Mouse (Mus musculus): ENCODE data around the gene Cby1. TPM values are rescaled to one million over a fixed set of nuclear protein-coding genes. Genes with fewer than 3 reads are reported as not detected.

The Cby1 gene
- polyA plus RNA-seq, 2 experiments, result 4.6 to 13.4 TPM

DNA sequence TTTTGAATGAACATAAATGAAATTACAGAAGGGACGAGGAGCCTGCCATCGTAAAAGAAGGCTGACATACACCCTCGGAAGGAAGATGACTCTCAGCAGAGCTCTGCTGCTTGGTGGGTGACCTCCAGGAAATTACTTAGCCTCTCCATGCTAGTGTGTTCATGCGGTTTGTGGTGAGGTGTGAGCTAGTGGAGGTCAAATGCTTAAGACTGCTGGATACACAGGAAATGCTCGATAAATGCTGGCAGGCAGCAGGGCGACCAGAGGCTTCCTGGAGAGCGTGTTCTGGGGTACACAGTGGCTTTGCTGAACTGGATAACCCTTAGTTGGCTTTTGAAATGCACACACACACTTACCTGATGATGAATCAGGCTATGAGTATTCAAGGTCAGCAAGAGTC is 40.5 kb upstream of the Cby1 start:
- no peak for TF ChIP-seq EP300 (IDR thresholded peaks at IDR 0.05; ENCODE audit: low read depth)
- no peak for TF ChIP-seq CTCF (IDR thresholded peaks at IDR 0.05; ENCODE audit: low read depth)
- no peak overlapping the region for H3K9ac ChIP-seq (replicated peaks)
- no peaks in the 10 kb centered on the region for H3K36me3 ChIP-seq (replicated peaks; ENCODE audit: control insufficient read depth, insufficient read depth, low read depth)
- peaks cover 0 to 6% of the 10 kb centered on the region in 2 experiments; a peak in 3 of 4 replicates for H3K4me1 ChIP-seq (replicated peaks; ENCODE audit: control insufficient read depth in 2 of 2, insufficient read depth in 2 of 2, low read length in 1 of 2)
- H3K4me3 ChIP-seq (ENCODE audit: insufficient read depth in 1 of 2, low read depth in 2 of 2, low read length in 2 of 2), result no peak overlapping the region
- no peak for ATAC-seq (ENCODE audit: insufficient read depth)
- no peaks in the 10 kb centered on the region for H3K9me3 ChIP-seq (ENCODE audit: control insufficient read depth, low read length)
- H3K27ac ChIP-seq, result no peak overlapping the region
- no peak overlapping the region for H3K4me2 ChIP-seq (ENCODE audit: low read depth)
- 38% methylated on average over 7 of the region's 7 CpGs for WGBS (ENCODE audit: insufficient replicate concordance)
- no peak for DNase-seq (ENCODE audit: low read depth in 3 of 3, low spot score in 3 of 3)
- H3K27me3 ChIP-seq (ENCODE audit: control insufficient read depth, insufficient read depth, low read length), result no peaks in the 10 kb centered on the region

DNA sequence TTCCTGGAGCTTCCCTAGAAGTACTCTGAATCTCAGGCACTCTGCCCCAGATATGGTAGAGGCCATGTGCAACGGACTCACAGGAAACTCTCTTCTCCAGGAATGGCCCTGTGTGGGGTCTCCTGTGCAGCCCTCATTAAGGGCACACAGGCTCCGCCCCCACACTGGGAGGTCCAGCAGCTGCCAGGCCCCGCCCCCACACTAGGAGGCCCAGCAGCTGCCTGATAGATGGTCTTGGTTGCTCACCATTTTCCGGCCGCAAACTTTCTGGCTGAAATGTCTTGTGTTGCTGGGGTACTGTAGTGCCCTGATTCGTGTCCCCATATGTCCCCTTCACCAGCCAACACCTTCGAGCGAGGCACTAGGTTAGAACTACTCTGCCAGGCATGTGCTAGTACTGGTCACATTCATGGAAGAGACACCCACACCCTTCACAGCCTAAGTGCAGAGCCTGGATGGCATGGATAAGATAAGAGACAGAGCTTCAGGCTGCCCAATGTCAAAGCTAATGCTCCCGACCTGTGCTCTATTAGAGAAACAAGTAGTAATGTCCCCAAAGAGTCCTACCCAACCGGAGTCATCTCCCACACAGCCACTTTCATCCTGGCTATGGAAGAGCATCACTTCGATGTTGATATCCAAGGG is 39.1 kb upstream of the Cby1 start:
- TF ChIP-seq EP300 (IDR thresholded peaks at IDR 0.05; ENCODE audit: low read depth), result no peak
- TF ChIP-seq CTCF (IDR thresholded peaks at IDR 0.05; ENCODE audit: low read depth), result no peak
- no peak overlapping the region for H3K4me2 ChIP-seq (ENCODE audit: low read depth)
- H3K4me3 ChIP-seq (ENCODE audit: insufficient read depth in 1 of 2, low read depth in 2 of 2, low read length in 2 of 2), result no peak overlapping the region
- DNase-seq (ENCODE audit: low read depth in 3 of 3, low spot score in 3 of 3), result peak in 1 of 3 experiments; percentile 27
- H3K36me3 ChIP-seq (replicated peaks; ENCODE audit: control insufficient read depth, insufficient read depth, low read depth), result no peaks in the 10 kb centered on the region
- no peaks in the 10 kb centered on the region for H3K9me3 ChIP-seq (ENCODE audit: control insufficient read depth, low read length)
- peak; percentile 72; the same call in 1 of the 2 replicates for ATAC-seq (ENCODE audit: insufficient read depth)
- WGBS (ENCODE audit: insufficient replicate concordance), result 53% methylated on average over 11 of the region's 11 CpGs
- no peak overlapping the region for H3K9ac ChIP-seq (replicated peaks)
- peaks cover 0 to 6% of the 10 kb centered on the region in 2 experiments; a peak in 3 of 4 replicates for H3K4me1 ChIP-seq (replicated peaks; ENCODE audit: control insufficient read depth in 2 of 2, insufficient read depth in 2 of 2, low read length in 1 of 2)
- no peaks in the 10 kb centered on the region for H3K27me3 ChIP-seq (ENCODE audit: control insufficient read depth, insufficient read depth, low read length)
- H3K27ac ChIP-seq, result no peak overlapping the region

DNA sequence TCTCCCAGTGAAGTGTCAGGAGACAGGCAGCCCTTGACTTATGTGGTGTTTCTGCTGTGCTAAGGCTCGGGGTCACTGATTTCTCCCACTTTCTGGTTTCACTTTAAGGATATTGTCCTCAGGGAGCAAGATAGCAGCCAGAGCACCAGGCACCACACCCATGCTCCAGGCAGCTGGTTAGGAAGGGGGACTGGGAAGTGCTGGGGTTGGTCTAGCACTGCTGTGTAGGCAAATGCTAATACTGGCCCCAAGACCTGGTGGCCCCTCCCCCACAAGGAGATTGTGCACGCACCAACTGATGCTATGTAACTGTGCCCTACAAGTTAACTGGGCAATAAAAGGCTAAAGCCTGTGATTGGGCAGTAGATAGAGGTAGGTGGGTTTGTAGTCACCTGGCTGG is 28.5 kb upstream of the Cby1 start:
- Histone ChIP-seq H3K27me3 (ENCODE audit: control insufficient read depth, insufficient read depth, low read length) (no peaks in the 10 kb centered on the region), H3K36me3 (replicated peaks; ENCODE audit: control insufficient read depth, insufficient read depth, low read depth) (no peaks in the 10 kb centered on the region), H3K4me1 (replicated peaks; ENCODE audit: control insufficient read depth in 2 of 2, insufficient read depth in 2 of 2, low read length in 1 of 2) (no peaks in the 10 kb centered on the region), H3K4me3 (ENCODE audit: insufficient read depth in 1 of 2, low read depth in 2 of 2, low read length in 2 of 2) (no peak overlapping the region), H3K27ac (no peak overlapping the region), H3K4me2 (ENCODE audit: low read depth) (no peak overlapping the region), H3K9me3 (ENCODE audit: control insufficient read depth, low read length) (no peaks in the 10 kb centered on the region), H3K9ac (replicated peaks) (no peak overlapping the region)
- no peak for ATAC-seq (ENCODE audit: insufficient read depth)
- WGBS (ENCODE audit: insufficient replicate concordance), result 43% methylated on average over 2 of the region's 2 CpGs
- TF ChIP-seq CTCF (IDR thresholded peaks at IDR 0.05; ENCODE audit: low read depth), result no peak
- no peak for TF ChIP-seq EP300 (IDR thresholded peaks at IDR 0.05; ENCODE audit: low read depth)
- no peak for DNase-seq (ENCODE audit: low read depth in 3 of 3, low spot score in 3 of 3)

DNA sequence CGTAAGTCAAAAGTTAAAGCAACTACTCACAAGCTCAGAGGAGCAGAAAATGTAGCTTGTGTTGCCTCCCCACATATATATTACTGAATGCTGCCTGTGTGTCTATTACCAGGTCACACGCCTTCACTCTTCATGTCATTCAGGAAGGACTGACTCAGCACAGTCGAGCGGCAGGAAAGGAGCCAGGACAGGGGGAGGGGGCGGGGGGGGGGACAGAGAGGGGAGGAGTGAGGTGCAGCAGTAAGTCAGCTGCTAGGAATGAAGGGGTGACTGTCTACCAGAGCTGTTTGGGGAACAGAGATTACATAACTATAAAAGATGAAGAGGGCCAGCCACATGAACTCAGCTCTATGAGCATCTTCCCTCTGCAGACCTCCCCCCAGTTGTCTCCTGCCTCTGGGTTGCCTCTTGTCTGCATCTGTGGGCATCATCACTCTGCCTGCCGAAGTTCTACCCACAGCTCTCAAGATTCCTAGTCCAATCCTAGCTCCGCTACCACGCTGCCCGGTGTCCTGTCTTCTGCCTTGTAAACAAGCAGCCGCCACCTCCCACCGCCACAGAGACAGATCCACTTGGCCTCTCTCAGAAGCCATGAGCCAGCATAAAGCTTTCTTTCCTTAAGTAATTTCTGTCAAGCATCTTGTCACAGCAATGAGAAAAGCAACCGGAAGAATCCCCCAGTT is 17.7 kb upstream of the Cby1 start:
- no peak overlapping the region for H3K9ac ChIP-seq (replicated peaks)
- H3K27me3 ChIP-seq (ENCODE audit: control insufficient read depth, insufficient read depth, low read length), result no peaks in the 10 kb centered on the region
- no peak for TF ChIP-seq CTCF (IDR thresholded peaks at IDR 0.05; ENCODE audit: low read depth)
- no peak for TF ChIP-seq EP300 (IDR thresholded peaks at IDR 0.05; ENCODE audit: low read depth)
- H3K36me3 ChIP-seq (replicated peaks; ENCODE audit: control insufficient read depth, insufficient read depth, low read depth), result no peaks in the 10 kb centered on the region
- H3K4me3 ChIP-seq (ENCODE audit: insufficient read depth in 1 of 2, low read depth in 2 of 2, low read length in 2 of 2), result no peak overlapping the region
- 52% methylated on average over 12 of the region's 12 CpGs for WGBS (ENCODE audit: insufficient replicate concordance)
- H3K4me2 ChIP-seq (ENCODE audit: low read depth), result no peak overlapping the region
- DNase-seq (ENCODE audit: low read depth in 3 of 3, low spot score in 3 of 3) (no peak), ATAC-seq (ENCODE audit: insufficient read depth) (no peak)
- no peak overlapping the region for H3K27ac ChIP-seq
- H3K4me1 ChIP-seq (replicated peaks; ENCODE audit: control insufficient read depth in 2 of 2, insufficient read depth in 2 of 2, low read length in 1 of 2), result no peaks in the 10 kb centered on the region
- H3K9me3 ChIP-seq (ENCODE audit: control insufficient read depth, low read length), result no peaks in the 10 kb centered on the region

DNA sequence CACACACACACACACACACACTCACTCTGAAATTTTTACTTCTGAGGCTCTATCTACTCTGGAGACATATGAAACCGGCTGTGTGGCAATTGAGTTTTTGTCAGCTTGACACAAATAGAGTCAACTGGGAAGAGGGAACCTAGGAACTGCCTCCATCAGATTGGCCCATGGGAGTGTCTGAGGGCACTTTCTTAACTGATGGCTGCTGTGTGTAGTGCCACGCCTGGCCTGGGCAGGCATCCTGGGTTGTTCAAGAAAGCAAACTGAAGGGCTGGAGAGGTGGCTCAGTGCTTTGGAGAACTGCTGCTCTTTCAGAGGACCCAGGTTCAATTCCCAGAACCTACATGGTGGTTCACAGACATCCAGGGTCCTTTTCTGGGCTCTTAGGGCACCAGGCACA is 13.5 kb upstream of the Cby1 start:
- 38% methylated on average over 2 of the region's 2 CpGs for WGBS (ENCODE audit: insufficient replicate concordance)
- Histone ChIP-seq H3K4me1 (replicated peaks; ENCODE audit: control insufficient read depth in 2 of 2, insufficient read depth in 2 of 2, low read length in 1 of 2) (no peaks in the 10 kb centered on the region), H3K27ac (no peak overlapping the region), H3K4me3 (ENCODE audit: insufficient read depth in 1 of 2, low read depth in 2 of 2, low read length in 2 of 2) (no peak overlapping the region), H3K9me3 (ENCODE audit: control insufficient read depth, low read length) (no peaks in the 10 kb centered on the region), H3K9ac (replicated peaks) (no peak overlapping the region), H3K4me2 (ENCODE audit: low read depth) (no peak overlapping the region), H3K27me3 (ENCODE audit: control insufficient read depth, insufficient read depth, low read length) (no peaks in the 10 kb centered on the region), H3K36me3 (replicated peaks; ENCODE audit: control insufficient read depth, insufficient read depth, low read depth) (no peaks in the 10 kb centered on the region)
- no peak for ATAC-seq (ENCODE audit: insufficient read depth)
- TF ChIP-seq EP300 (IDR thresholded peaks at IDR 0.05; ENCODE audit: low read depth) (no peak), CTCF (IDR thresholded peaks at IDR 0.05; ENCODE audit: low read depth) (no peak)
- DNase-seq (ENCODE audit: low read depth in 3 of 3, low spot score in 3 of 3), result no peak

All from liver, embryonic 14.5 days (tissue).